Mouse (Mus musculus): ENCODE results near the gene Kif5a. TPM values are rescaled to one million over a fixed set of nuclear protein-coding genes. Genes with fewer than 3 reads are reported as not detected.

Gene Kif5a
- polyA plus RNA-seq, 1 experiment = 0.14 TPM

DNA sequence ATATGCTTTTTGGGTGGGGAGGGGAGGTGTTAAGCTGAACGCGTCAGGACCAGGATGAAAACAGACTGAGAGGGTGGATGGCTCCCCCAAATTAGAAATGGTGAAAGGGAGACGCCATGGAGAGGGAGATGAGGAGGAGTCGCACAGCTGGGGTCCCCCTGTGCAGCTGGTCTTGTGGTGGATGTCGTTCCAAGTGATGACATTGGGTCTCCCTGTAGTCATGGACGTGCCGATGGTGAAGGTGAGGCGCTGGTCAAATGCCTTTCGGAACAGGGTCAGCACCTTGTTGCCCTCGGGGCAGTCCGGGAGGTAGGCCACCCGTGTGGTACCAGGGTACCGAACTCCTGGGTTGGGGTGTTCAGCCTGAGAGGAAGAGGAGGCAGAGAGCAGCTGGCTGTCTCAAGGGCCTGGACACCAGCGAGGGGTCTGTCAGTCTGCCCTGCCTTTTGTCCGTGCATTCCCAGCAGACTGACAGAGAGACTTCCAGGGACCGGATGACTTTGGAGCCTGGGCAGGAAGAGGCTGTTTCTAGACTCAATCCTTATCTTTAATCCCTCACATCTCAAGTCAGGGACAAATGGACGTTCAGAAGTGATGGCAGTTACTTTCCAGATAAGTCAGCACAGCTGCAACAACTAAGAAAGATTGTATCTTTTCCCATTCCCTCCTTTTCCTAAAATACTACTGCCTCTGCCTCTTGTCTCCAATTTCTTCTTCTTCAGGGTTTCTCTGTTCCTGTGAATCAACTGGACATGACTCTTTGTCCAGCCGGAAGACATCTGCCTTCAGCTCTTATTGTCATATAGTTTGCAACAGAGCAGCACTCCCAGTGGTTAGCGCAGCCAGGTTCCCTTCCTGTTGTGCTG is 71.7 kb downstream of the Kif5a start:
- no peak for TF ChIP-seq REST (IDR thresholded peaks at IDR 0.05; ENCODE audit: insufficient read depth, insufficient read length)
- no peak for TF ChIP-seq MAX (IDR thresholded peaks at IDR 0.05; ENCODE audit: low read depth)
- TF ChIP-seq USF1 (IDR thresholded peaks at IDR 0.05; ENCODE audit: low read depth) = no peak
- no peak for TF ChIP-seq TCF3 (IDR thresholded peaks at IDR 0.05; ENCODE audit: insufficient read length, low read depth)
- no peak for TF ChIP-seq POLR2A (IDR thresholded peaks at IDR 0.05; ENCODE audit: insufficient read length, low read depth)
- TF ChIP-seq MYOD1 (IDR thresholded peaks at IDR 0.05; ENCODE audit: control insufficient read depth in 1 of 3, insufficient read length in 2 of 3, low read depth in 2 of 3) = no peak
- no peak for TF ChIP-seq POLR2AphosphoS2 (IDR thresholded peaks at IDR 0.05; ENCODE audit: insufficient read length, low read depth)
- TF ChIP-seq MYOG (IDR thresholded peaks at IDR 0.05; ENCODE audit: control insufficient read depth in 1 of 3, insufficient read depth in 1 of 3, insufficient read length in 2 of 3, low read depth in 2 of 3) = peak in 1 of 3 experiments; percentile 26
- Histone ChIP-seq H3K79me2 (ENCODE audit: control insufficient read depth, insufficient read depth) (peaks cover 2% of the 10 kb centered on the region), H3K27me3 (ENCODE audit: control insufficient read depth, insufficient read depth, insufficient read length) (no peaks in the 10 kb centered on the region), H3K4me3 (no peak overlapping the region), H3ac (ENCODE audit: control insufficient read depth, insufficient read length) (no peak overlapping the region), H3K4me2 (ENCODE audit: low read depth) (no peak overlapping the region), H3K36me3 (ENCODE audit: control insufficient read depth, insufficient read depth) (no peaks in the 10 kb centered on the region)

DNA sequence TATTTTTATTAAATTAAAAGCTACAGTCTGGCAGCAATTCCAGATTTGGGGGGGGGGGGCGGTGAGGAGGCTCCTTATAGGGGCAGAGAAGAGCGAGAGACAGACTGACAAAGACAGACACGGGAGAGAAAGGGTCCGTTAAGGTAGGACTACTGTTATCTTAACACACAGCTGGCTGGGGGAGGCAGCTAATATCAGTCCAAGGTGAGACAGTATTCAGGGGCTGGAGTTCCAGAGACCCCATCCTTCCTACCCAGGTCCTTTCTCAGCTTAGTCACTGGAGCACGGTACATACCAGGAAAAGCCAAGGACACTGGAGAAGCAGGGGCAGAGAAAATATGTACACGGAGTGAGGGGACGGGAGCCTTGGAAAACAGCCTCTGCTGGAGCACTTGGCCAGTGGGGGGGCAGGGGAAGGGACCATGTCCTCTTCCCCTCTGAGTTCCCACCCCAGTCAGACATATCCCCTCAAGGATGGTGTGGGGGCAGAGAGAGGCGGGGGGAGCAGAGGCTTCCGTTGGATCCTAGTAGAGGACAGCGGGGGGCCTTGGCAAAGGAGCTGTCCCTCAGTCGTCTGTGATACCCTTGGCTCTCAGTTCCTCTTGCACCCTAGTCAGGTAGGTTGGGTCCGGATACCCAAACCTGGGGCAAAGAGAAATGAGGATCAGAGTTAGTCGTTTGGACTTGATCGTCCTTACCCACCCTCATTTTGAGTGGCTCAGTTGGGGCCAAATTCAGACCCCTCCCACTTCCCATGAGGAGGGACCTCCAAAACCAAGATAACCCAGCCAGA is 72.6 kb downstream of the Kif5a start:
- Histone ChIP-seq H3K27me3 (ENCODE audit: control insufficient read depth, insufficient read depth, insufficient read length) (no peaks in the 10 kb centered on the region), H3ac (ENCODE audit: control insufficient read depth, insufficient read length) (peak overlapping the region; percentile 40), H3K79me2 (ENCODE audit: control insufficient read depth, insufficient read depth) (no peaks in the 10 kb centered on the region), H3K36me3 (ENCODE audit: control insufficient read depth, insufficient read depth) (no peaks in the 10 kb centered on the region), H3K4me3 (peak overlapping the region; percentile 69), H3K4me2 (ENCODE audit: low read depth) (peak overlapping the region; percentile 95)
- TF ChIP-seq MYOG (IDR thresholded peaks at IDR 0.05; ENCODE audit: control insufficient read depth in 1 of 3, insufficient read depth in 1 of 3, insufficient read length in 2 of 3, low read depth in 2 of 3) (no peak), REST (IDR thresholded peaks at IDR 0.05; ENCODE audit: insufficient read depth, insufficient read length) (no peak), TCF12 (IDR thresholded peaks at IDR 0.05; ENCODE audit: insufficient read depth, poor library complexity, severe bottlenecking) (no peak), TCF3 (IDR thresholded peaks at IDR 0.05; ENCODE audit: insufficient read length, low read depth) (no peak), POLR2AphosphoS2 (IDR thresholded peaks at IDR 0.05; ENCODE audit: insufficient read length, low read depth) (no peak), CEBPB (IDR thresholded peaks at IDR 0.05; ENCODE audit: insufficient read depth, poor library complexity, severe bottlenecking) (no peak), MAX (IDR thresholded peaks at IDR 0.05; ENCODE audit: low read depth) (no peak), SRF (IDR thresholded peaks at IDR 0.05; ENCODE audit: control insufficient read depth, insufficient read length, low read depth) (no peak), POLR2A (IDR thresholded peaks at IDR 0.05; ENCODE audit: insufficient read length, low read depth) (no peak), MYOD1 (IDR thresholded peaks at IDR 0.05; ENCODE audit: control insufficient read depth in 1 of 3, insufficient read length in 2 of 3, low read depth in 2 of 3) (no peak), E2F4 (IDR thresholded peaks at IDR 0.05; ENCODE audit: insufficient read depth) (no peak), USF1 (IDR thresholded peaks at IDR 0.05; ENCODE audit: low read depth) (no peak)

DNA sequence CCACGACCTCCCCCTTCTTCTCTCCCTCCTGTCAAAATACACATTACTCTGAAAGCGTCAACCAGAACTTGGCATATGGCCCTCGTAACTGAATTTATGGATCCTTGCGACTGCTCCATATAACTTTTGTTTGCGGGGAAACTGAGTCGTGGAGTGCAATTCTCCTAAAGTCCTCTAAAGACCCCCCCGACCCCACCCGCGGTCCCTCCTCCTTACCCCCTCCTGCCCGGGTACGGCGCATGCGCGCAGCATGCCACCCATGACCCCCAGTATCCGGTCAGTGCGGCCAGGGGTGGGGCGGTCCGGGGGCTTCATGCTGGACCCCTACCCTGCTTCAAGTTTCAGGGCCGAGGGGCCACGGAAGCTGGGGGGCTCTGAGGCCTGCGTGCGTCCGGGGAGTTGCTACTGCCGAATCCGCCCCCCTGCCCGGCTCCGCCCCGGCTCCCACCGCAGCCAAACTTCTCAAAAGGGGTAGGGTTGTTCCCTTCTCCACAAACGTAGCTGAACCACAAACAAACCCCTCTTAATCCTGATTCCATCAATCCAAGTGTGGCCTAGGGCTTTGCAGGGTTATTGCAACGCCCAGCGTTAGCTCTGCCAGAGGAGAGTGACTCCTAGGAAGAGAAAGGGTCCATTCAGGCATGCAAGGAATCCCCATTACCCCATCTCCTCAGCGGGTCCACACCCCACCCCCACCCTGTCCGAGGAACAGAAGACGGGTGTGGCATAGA is 73.3 kb downstream of the Kif5a start, which contains the start of gene Arhgef25:
Gene Arhgef25 (minus strand): TSS at position 433 of the 731 bp plus-strand sequence.
- Histone ChIP-seq H3K27me3 (ENCODE audit: control insufficient read depth, insufficient read depth, insufficient read length) (no peaks in the 10 kb centered on the region), H3K4me2 (ENCODE audit: low read depth) (peak within 1 kb of the TSS; percentile 95), H3K4me3 (peak within 1 kb of the TSS; percentile 69), H3K79me2 (ENCODE audit: control insufficient read depth, insufficient read depth) (no peaks in the 10 kb centered on the region), H3K36me3 (ENCODE audit: control insufficient read depth, insufficient read depth) (no peaks in the 10 kb centered on the region), H3ac (ENCODE audit: control insufficient read depth, insufficient read length) (peak within 1 kb of the TSS; percentile 40)
- TF ChIP-seq MAX (IDR thresholded peaks at IDR 0.05; ENCODE audit: low read depth) (no peak), POLR2A (IDR thresholded peaks at IDR 0.05; ENCODE audit: insufficient read length, low read depth) (no peak), REST (IDR thresholded peaks at IDR 0.05; ENCODE audit: insufficient read depth, insufficient read length) (no peak), SRF (IDR thresholded peaks at IDR 0.05; ENCODE audit: control insufficient read depth, insufficient read length, low read depth) (no peak), MYOD1 (IDR thresholded peaks at IDR 0.05; ENCODE audit: control insufficient read depth in 1 of 3, insufficient read length in 2 of 3, low read depth in 2 of 3) (no peak)

DNA sequence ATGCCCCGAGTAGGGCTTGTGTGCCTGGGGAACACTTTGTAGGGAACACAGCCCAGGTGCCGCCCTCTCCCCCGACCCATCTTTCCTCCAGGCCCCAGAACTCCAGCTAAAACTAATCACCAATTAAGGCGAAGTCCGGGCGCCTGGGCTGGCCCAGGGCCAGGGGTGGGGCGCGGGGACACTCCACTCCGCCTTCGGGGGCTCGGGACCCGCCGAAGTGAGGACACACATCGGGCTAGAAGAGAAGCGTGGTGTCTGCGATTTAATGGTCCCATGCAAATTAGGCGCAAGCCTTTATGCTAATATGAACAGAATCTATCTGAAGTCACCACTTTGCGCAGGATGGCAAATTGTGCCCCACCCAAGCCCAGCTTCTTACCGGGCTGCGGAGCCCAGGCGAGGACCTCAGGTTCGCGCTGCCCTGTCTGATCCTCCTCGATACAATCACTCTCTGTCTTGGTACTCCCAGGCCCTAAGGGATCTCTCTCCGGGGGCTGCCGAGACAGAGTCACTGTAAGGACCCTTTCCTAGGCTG is 74.0 kb downstream of the Kif5a start:
- peak overlapping the region; percentile 40 for H3ac ChIP-seq (ENCODE audit: control insufficient read depth, insufficient read length)
- TF ChIP-seq POLR2A (IDR thresholded peaks at IDR 0.05; ENCODE audit: insufficient read length, low read depth) (peak; percentile 57), TCF12 (IDR thresholded peaks at IDR 0.05; ENCODE audit: insufficient read depth, poor library complexity, severe bottlenecking) (no peak), TCF3 (IDR thresholded peaks at IDR 0.05; ENCODE audit: insufficient read length, low read depth) (no peak), CEBPB (IDR thresholded peaks at IDR 0.05; ENCODE audit: insufficient read depth, poor library complexity, severe bottlenecking) (no peak), MYOD1 (IDR thresholded peaks at IDR 0.05; ENCODE audit: control insufficient read depth in 1 of 3, insufficient read length in 2 of 3, low read depth in 2 of 3) (peak in 1 of 3 experiments; percentile 13)
- H3K4me2 ChIP-seq (ENCODE audit: low read depth) = peak overlapping the region; percentile 95
- no peaks in the 10 kb centered on the region for H3K36me3 ChIP-seq (ENCODE audit: control insufficient read depth, insufficient read depth)
- H3K27me3 ChIP-seq (ENCODE audit: control insufficient read depth, insufficient read depth, insufficient read length) = no peaks in the 10 kb centered on the region
- H3K79me2 ChIP-seq (ENCODE audit: control insufficient read depth, insufficient read depth) = no peaks in the 10 kb centered on the region
- peak overlapping the region; percentile 69 for H3K4me3 ChIP-seq
